14 mouse cellular contexts compared by ENCODE assay signal in the genomic region with DNA sequence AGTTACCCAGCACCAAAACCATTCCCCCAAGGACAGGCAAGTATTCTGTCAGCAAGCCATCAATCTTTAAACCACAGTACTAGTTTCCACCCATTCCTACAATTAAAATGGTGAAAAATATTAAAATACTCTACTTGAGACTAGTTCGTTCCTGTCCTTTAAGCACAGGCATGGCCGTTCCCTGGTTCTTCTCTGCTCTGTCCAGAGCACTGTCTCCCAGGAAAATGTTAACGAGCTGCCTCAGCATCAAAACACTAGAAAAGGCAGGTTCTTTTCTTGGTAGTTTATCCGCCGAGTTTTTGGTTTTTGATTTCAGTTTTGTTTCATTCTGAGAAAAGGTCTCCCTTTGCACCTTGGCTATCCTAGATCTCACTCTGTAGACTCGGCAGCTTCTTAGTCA.
"Had no signal": no experiment of that assay in that cellular context is flagged by ENCODE, and none has a peak within 500 bp of the region (broad histone marks: within the 10 kb centered on the region; RNA-seq: fewer than 3 reads in every experiment).

No protein-coding gene starts in this region.

- DNase-seq: gastrocnemius, adult 2 months; gastrocnemius, postnatal 10 days; gastrocnemius, postnatal 25 days; heart, adult 18-20 months; heart, postnatal 10 days; heart, postnatal 4 days; kidney, adult 11 months; kidney, adult 2 months; kidney, adult 9 months; kidney, postnatal 14 days; kidney, postnatal 36 days; layer of hippocampus, adult 9-11 months; layer of hippocampus, postnatal 36 days; left cerebral cortex, postnatal 4 days had no signal
